Mouse (Mus musculus): ENCODE data around the gene Gm20388. TPM values are rescaled to one million over a fixed set of nuclear protein-coding genes. Genes with fewer than 3 reads are reported as not detected.

The Gm20388 gene
- polyA plus RNA-seq, 2 experiments = 8.5 TPM; not detected in 1

DNA sequence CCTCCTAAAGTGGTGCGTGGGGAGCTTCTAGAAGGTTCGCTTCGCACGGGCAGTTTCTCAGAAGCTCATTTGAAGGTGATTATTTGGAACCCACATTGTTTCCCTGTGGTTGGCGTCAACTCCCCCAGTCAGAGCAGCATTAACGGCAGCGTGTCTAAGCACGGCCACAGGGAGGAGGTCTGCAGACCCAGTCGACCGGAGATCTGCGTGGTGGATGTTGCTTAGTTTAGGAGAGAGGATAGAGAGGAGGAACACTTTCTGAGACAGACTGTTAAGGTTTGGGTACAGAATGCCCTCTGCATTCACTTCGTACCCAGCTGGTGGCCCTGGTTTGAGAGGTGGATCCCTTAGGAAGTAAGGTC is 4234.0 kb downstream of the Gm20388 start:
- no peaks in the 10 kb centered on the region for H3K9me3 ChIP-seq (ENCODE audit: control insufficient read depth, low read length)
- no peaks in the 10 kb centered on the region for H3K36me3 ChIP-seq (replicated peaks; ENCODE audit: control insufficient read depth, insufficient read depth, low read depth)
- no peak overlapping the region for H3K4me2 ChIP-seq (ENCODE audit: low read depth)
- H3K4me1 ChIP-seq (replicated peaks; ENCODE audit: control insufficient read depth in 2 of 2, insufficient read depth in 2 of 2, low read length in 1 of 2) = no peaks in the 10 kb centered on the region
- no peak for DNase-seq (ENCODE audit: low read depth in 3 of 3, low spot score in 3 of 3)
- ATAC-seq (ENCODE audit: insufficient read depth) = no peak
- no peak for TF ChIP-seq EP300 (IDR thresholded peaks at IDR 0.05; ENCODE audit: low read depth)
- TF ChIP-seq CTCF (IDR thresholded peaks at IDR 0.05; ENCODE audit: low read depth) = no peak
- 72% methylated on average over 12 of the region's 12 CpGs for WGBS (ENCODE audit: insufficient replicate concordance)
- no peak overlapping the region for H3K27ac ChIP-seq
- H3K4me3 ChIP-seq (ENCODE audit: insufficient read depth in 1 of 2, low read depth in 2 of 2, low read length in 2 of 2) = no peak overlapping the region
- no peaks in the 10 kb centered on the region for H3K27me3 ChIP-seq (ENCODE audit: control insufficient read depth, insufficient read depth, low read length)
- no peak overlapping the region for H3K9ac ChIP-seq (replicated peaks)

GRCm38 (mm10) chr8:124146286-124146685 is 4235.6 kb downstream of the Gm20388 start:
- Histone ChIP-seq H3K36me3 (replicated peaks; ENCODE audit: control insufficient read depth, insufficient read depth, low read depth) (no peaks in the 10 kb centered on the region), H3K9me3 (ENCODE audit: control insufficient read depth, low read length) (no peaks in the 10 kb centered on the region), H3K27ac (no peak overlapping the region), H3K9ac (replicated peaks) (no peak overlapping the region), H3K27me3 (ENCODE audit: control insufficient read depth, insufficient read depth, low read length) (no peaks in the 10 kb centered on the region), H3K4me1 (replicated peaks; ENCODE audit: control insufficient read depth in 2 of 2, insufficient read depth in 2 of 2, low read length in 1 of 2) (no peaks in the 10 kb centered on the region), H3K4me2 (ENCODE audit: low read depth) (no peak overlapping the region), H3K4me3 (ENCODE audit: insufficient read depth in 1 of 2, low read depth in 2 of 2, low read length in 2 of 2) (no peak overlapping the region)
- WGBS (ENCODE audit: insufficient replicate concordance) = 56% methylated on average over 5 of the region's 5 CpGs
- DNase-seq (ENCODE audit: low read depth in 3 of 3, low spot score in 3 of 3) = no peak
- no peak for ATAC-seq (ENCODE audit: insufficient read depth)
- TF ChIP-seq EP300 (IDR thresholded peaks at IDR 0.05; ENCODE audit: low read depth) (no peak), CTCF (IDR thresholded peaks at IDR 0.05; ENCODE audit: low read depth) (no peak)

- no peaks in the 10 kb centered on the region for H3K4me1 ChIP-seq (replicated peaks; ENCODE audit: control insufficient read depth in 2 of 2, insufficient read depth in 2 of 2, low read length in 1 of 2)
- no peak overlapping the region for H3K27ac ChIP-seq
- H3K36me3 ChIP-seq (replicated peaks; ENCODE audit: control insufficient read depth, insufficient read depth, low read depth) = no peaks in the 10 kb centered on the region
- H3K9ac ChIP-seq (replicated peaks) = no peak overlapping the region
- TF ChIP-seq CTCF (IDR thresholded peaks at IDR 0.05; ENCODE audit: low read depth) (no peak), EP300 (IDR thresholded peaks at IDR 0.05; ENCODE audit: low read depth) (no peak)
- no peak overlapping the region for H3K4me3 ChIP-seq (ENCODE audit: insufficient read depth in 1 of 2, low read depth in 2 of 2, low read length in 2 of 2)
- no peaks in the 10 kb centered on the region for H3K27me3 ChIP-seq (ENCODE audit: control insufficient read depth, insufficient read depth, low read length)
- DNase-seq (ENCODE audit: low read depth in 3 of 3, low spot score in 3 of 3) = no peak
- no peak for ATAC-seq (ENCODE audit: insufficient read depth)
- 46% methylated on average over 11 of the region's 11 CpGs for WGBS (ENCODE audit: insufficient replicate concordance)
- no peaks in the 10 kb centered on the region for H3K9me3 ChIP-seq (ENCODE audit: control insufficient read depth, low read length)
- no peak overlapping the region for H3K4me2 ChIP-seq (ENCODE audit: low read depth)
These were observed 4239.4 kb downstream of the Gm20388 start for GRCm38 (mm10) chr8:124150009-124150408.

- H3K4me1 ChIP-seq (replicated peaks; ENCODE audit: control insufficient read depth in 2 of 2, insufficient read depth in 2 of 2, low read length in 1 of 2) = no peaks in the 10 kb centered on the region
- WGBS (ENCODE audit: insufficient replicate concordance) = 65% methylated on average over 5 of the region's 5 CpGs
- no peaks in the 10 kb centered on the region for H3K27me3 ChIP-seq (ENCODE audit: control insufficient read depth, insufficient read depth, low read length)
- no peak for TF ChIP-seq EP300 (IDR thresholded peaks at IDR 0.05; ENCODE audit: low read depth)
- H3K27ac ChIP-seq = no peak overlapping the region
- H3K4me3 ChIP-seq (ENCODE audit: insufficient read depth in 1 of 2, low read depth in 2 of 2, low read length in 2 of 2) = no peak overlapping the region
- H3K9me3 ChIP-seq (ENCODE audit: control insufficient read depth, low read length) = no peaks in the 10 kb centered on the region
- ATAC-seq (ENCODE audit: insufficient read depth) (no peak), DNase-seq (ENCODE audit: low read depth in 3 of 3, low spot score in 3 of 3) (no peak)
- H3K4me2 ChIP-seq (ENCODE audit: low read depth) = no peak overlapping the region
- no peaks in the 10 kb centered on the region for H3K36me3 ChIP-seq (replicated peaks; ENCODE audit: control insufficient read depth, insufficient read depth, low read depth)
- H3K9ac ChIP-seq (replicated peaks) = no peak overlapping the region
These were observed 4239.9 kb downstream of the Gm20388 start for GRCm38 (mm10) chr8:124150536-124150935.

DNA sequence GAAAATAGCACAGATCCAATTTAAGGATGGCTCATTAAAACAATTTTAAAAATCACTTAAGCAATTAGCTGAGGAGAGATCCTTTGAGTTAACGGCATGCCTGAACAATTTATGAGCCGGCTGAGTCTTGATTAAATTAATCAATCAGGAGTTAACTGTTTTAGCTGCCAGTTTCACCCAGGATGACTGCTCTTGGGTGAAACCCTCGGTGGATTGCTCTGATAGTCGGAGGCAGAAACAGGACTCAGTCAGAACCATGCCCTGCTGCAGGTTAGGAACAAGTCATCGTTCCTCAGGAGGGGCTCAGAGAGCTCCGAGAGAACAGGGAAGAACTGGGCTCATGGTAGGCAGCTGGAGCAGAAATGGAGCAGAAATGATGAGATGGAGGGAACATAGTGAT is 4241.2 kb downstream of the Gm20388 start:
- Histone ChIP-seq H3K9ac (replicated peaks) (no peak overlapping the region), H3K9me3 (ENCODE audit: control insufficient read depth, low read length) (no peaks in the 10 kb centered on the region), H3K27ac (no peak overlapping the region), H3K36me3 (replicated peaks; ENCODE audit: control insufficient read depth, insufficient read depth, low read depth) (no peaks in the 10 kb centered on the region), H3K4me2 (ENCODE audit: low read depth) (no peak overlapping the region), H3K4me1 (replicated peaks; ENCODE audit: control insufficient read depth in 2 of 2, insufficient read depth in 2 of 2, low read length in 1 of 2) (no peaks in the 10 kb centered on the region), H3K4me3 (ENCODE audit: insufficient read depth in 1 of 2, low read depth in 2 of 2, low read length in 2 of 2) (no peak overlapping the region), H3K27me3 (ENCODE audit: control insufficient read depth, insufficient read depth, low read length) (no peaks in the 10 kb centered on the region)
- no peak for TF ChIP-seq CTCF (IDR thresholded peaks at IDR 0.05; ENCODE audit: low read depth)
- TF ChIP-seq EP300 (IDR thresholded peaks at IDR 0.05; ENCODE audit: low read depth) = no peak
- ATAC-seq (ENCODE audit: insufficient read depth) (no peak), DNase-seq (ENCODE audit: low read depth in 3 of 3, low spot score in 3 of 3) (no peak)
- WGBS (ENCODE audit: insufficient replicate concordance) = 68% methylated on average over 6 of the region's 6 CpGs

All from liver, embryonic 14.5 days (tissue).